Mouse (Mus musculus): ENCODE results near the gene Acap2. TPM values are rescaled to one million over a fixed set of nuclear protein-coding genes. Genes with fewer than 3 reads are reported as not detected.

Gene Acap2
- total RNA-seq, 2 experiments from 2014 or later: 102 to 116 TPM

DNA sequence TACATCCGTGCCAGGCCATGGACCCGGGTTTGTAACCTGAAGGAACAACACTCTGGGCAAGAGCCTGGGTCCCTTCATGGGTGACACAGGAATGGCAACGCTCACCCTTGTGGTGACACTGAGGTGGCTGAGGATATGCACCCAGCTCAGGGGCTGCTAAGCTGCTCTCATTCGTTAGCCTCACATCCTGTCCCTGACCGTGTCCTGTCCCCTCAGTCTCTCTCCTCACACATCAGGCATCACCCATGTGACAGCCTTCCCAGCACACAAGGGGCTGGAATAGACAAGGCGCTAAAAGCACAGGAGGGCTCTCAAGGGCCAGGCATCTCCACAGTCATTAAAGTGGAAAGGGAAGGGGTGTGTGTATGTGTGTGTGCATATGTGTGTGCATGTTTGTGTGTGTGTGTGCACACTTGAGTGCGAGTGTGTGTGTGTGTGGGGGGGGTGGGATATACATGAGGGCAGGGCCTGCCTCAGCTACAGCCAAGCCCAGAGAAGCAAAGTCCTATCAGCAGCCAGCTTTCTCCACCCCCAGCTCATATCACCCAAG, 148.8 kb downstream of the Acap2 start:
- no peak for DNase-seq (ENCODE audit: low spot score in 2 of 2)

DNA sequence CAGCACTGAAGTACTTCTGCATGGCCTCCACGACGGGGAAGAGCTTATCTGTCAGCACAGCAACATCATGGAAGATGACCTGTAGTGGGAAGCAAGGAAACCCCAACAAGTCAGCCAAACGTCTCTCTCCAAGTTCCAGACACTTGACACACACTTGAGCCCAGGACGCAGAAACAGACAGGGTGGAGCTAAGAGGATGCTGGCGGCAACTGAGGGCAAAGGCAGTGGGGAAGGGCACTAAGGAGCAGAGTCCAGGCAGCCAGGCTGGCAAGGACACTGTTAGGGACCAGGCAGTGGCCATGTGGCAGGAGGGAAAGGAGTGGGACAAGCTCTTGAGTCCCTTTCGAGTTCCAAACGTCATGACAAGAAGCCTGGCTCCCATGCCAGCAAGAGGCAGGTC, 150.3 kb downstream of the Acap2 start:
- DNase-seq (ENCODE audit: low spot score in 2 of 2): no peak

DNA sequence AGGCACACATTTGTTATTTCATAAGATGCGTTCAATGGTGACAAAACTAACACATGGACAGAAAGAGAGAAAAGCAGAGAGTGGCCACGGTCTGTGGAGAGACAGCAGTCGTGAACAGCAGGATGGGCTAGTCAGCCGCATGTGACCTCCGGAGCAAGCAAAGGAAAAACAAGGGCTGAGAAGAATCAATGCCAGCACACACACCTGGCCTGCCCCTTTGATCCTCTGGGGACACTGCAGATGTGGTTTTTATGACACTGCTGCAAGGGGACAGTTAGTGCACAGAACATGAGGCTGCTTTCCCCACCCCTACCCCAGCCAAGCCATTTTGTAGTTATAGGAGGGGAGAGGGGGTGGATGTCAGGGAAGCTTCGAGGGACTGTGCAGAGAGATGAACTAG, 152.9 kb downstream of the Acap2 start:
- no peak for DNase-seq (ENCODE audit: low spot score in 2 of 2)

DNA sequence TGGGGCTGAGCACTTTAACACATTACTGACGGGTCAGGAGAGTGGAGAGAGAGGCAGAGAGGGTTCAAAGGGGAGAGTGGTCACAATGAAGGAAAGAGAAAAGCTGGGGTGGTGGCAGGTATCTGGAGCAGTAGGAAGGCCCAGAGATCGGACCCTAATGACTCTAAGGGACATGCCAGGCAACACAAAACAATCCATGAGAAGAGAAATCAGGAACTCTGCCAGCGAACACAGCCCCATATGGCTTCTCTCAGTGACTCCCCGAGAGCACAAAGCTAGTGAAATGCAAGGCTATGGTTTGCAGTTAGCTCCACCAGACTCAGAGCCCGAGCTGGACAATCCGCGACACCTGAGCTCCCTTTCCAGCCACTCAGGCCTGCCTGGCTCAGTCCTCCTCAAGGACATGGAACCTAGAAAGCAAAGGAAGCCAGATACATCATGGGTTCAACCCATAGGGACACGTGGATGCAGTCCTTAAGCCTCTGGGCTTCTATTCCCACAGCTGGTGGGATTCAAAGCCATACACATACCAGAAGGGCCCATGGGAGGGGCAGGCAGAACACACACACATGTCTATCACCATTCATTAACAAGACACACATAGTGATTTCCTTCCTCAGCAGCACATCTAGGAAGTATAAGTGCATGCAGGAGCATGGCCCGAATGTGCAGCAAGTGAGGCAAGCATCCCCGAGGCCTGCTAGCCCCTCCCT, 153.7 kb downstream of the Acap2 start:
- peak in 1 of 2 experiments; percentile 43 for DNase-seq (ENCODE audit: low spot score in 2 of 2)

DNA sequence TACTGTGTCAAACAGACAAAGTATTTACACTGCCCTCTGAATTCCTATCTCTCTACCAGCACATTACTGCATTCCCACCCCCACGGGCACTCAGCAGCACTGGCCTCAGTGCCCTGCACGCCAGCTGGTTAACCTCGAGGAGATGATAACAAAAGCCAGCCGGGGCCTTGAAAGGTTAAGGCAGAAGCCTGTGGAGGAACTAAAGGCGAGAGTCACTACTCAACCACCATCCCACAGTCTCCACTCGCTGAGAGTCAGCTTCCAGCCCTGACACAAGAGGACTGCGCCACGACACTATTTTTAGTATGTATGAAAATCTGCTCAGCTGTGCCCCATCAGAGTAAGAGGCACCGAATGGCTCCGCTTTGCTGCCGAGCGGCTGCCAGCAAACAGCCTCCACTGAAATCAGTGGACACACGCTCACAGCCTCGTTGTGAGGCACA, 154.8 kb downstream of the Acap2 start:
- DNase-seq (ENCODE audit: low spot score in 2 of 2): peak in 1 of 2 experiments; percentile 28

DNA sequence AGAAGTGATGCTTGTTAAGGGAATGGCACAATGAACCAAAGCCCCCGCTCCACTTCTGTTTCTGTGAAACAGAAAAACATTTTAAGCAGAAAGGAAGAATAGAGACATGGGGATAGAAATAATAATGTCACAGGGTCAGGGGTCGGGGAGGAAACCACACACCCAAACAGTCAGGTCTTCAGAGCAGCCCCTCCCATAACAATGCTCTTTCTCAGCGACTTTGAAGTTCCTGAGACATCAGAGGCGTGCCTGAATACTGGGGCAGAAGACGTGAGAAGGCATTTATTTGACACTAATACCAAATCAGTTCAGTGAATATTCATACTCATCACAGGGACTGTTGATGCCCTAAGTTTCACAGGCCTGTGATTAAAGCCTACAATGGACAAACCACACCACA, 155.8 kb downstream of the Acap2 start:
- no peak for DNase-seq (ENCODE audit: low spot score in 2 of 2)

DNA sequence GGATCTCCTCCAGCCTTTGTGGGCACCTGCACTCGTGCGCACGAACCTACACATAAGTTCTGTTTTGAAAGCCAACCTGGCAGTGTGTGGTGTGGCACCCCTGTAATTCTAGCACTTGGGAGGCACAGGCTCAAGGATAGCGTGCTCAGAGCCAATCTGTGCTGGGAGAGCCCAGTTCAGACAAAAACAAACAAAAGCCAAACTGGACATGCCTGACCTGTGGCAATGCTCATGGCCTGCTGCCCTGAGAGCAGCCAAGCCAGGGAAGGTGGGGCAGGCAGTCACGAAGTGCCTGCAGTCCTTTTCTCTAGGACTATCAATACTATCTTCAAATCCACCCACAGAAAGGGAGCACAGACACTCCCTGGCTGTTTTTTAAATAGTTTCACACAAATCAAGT, 157.9 kb downstream of the Acap2 start:
- no peak for DNase-seq (ENCODE audit: low spot score in 2 of 2)

Other genes with a start within 250 kb of the Acap2 start
- gene Xxylt1, start 119.8 kb downstream of the Acap2 start, total RNA-seq (2021): 10 to 100 TPM; 19.5 to 22.5 TPM
- 10 to 100 TPM; 74.8 to 75.6 TPM for gene Ppp1r2, start 74.0 kb upstream of the Acap2 start, total RNA-seq (2021)
- 10 to 100 TPM; 49.3 to 58.6 TPM for gene Apod, start 113.6 kb upstream of the Acap2 start, total RNA-seq (2021)
- 100 to 1,000 TPM; 206 to 224 TPM for gene Bdh1, start 221.0 kb upstream of the Acap2 start, total RNA-seq (2021)

Measured in layer of hippocampus, postnatal 14 days (tissue).